Mouse (Mus musculus) CH12.LX (cell line): Measurements from ENCODE around the gene Nr2e1.

Source experiments
- CHD1 ChIP-seq: IDR thresholded peaks from 2 replicates; pipeline ENCODE4 v1.6.1; 2012; ENCODE audit warnings: low read depth, low read length, improper control_type of control experiment, inconsistent platforms
- POLR2AphosphoS2 ChIP-seq: IDR thresholded peaks from 2 replicates; pipeline ENCODE4 v1.6.1; 2011; ENCODE audit warnings: low read depth, low read length, improper control_type of control experiment

DNA sequence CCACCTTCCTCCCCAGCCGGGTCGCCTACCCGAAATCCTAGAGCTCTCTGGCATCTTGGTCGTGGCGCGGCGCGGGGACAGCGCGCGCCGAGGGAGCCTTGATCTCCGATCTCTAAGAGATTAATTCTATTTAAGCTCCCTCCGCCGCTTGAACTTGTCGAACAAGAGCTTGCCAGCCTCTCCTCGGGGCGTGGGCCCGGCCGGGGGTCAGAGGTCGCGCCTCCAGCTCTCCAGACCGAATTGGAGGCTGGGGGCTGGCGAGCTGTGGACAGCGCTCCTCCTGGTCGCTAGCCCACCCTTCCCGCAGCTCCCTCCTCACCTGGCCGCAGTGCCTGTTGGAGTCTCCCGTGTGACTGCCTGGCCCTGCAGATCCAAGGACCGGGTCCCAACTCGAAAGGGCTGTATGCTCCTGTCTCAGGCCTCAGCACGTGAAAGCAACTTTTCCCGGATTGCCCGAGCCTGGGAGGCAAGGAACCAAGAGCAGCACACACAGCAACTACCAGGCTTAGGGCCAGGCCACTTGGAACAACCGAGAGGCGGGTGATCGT is 1.1 kb upstream of the Nr2e1 start:
- TF ChIP-seq POLR2AphosphoS2, result no peak
- TF ChIP-seq CHD1, result no peak
